Mouse (Mus musculus): ENCODE results near the gene Zbtb48. TPM values are rescaled to one million over a fixed set of nuclear protein-coding genes. Genes with fewer than 3 reads are reported as not detected.

Gene Zbtb48
- total RNA-seq (2012; rRNA removed) (9.4 and 12.1 TPM in 2 replicates), polyA plus RNA-seq (2012; ENCODE audit: insufficient read depth in 1 of 2, insufficient read length in 2 of 2, low read depth in 1 of 2, low replicate concordance in 2 of 2, missing spikeins in 1 of 2) (10 to 100 TPM in 1 of 2 experiments, not detected in 1; 21.4 TPM)

DNA sequence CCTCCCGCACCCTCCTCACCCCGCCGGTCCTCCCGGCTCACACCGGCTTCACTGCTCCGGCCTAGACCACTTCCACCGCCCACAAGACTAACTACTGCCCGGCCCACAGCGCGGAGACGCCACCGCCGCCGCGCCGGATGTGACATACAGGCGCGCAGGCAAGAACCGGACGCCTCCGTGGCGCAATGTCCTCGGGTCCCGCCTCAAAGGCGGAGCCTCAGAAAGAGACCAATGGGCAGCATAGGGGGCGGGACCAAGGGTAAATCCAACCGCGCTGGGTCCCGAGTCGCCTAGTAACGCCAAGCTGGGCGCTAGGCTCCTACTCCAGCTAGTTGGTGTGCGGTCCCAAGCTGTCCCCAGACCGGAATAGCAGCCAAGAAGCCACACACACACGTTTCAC lies at the start of gene Zbtb48:
Gene Zbtb48 (minus strand): TSS at position 148 of the 400 bp plus-strand sequence.
- H3K36me3 ChIP-seq (ENCODE audit: control insufficient read depth in 1 of 2, insufficient read depth in 2 of 2, low read length in 2 of 2) = peaks cover 0 to 15% of the 10 kb centered on the region in 2 experiments; a peak in 2 of 4 replicates
- H3K79me2 ChIP-seq (ENCODE audit: control insufficient read depth, insufficient read depth, low read length, poor library complexity) = peaks cover 30% of the 10 kb centered on the region
- H3K27ac ChIP-seq (ENCODE audit: control insufficient read depth, low read depth, low read length) = peak within 1 kb of the TSS; percentile 37; the same call in 1 of the 2 replicates
- DNase-seq (ENCODE audit: low read depth, low spot score) = peak; percentile 98
- H3K27me3 ChIP-seq (ENCODE audit: control insufficient read depth in 1 of 2, insufficient read depth in 2 of 2, low read length in 2 of 2) = no peaks in the 10 kb centered on the region
- no peaks in the 10 kb centered on the region for H3K9me3 ChIP-seq (replicated peaks; ENCODE audit: insufficient read depth, low read length)
- H3K4me3 ChIP-seq (ENCODE audit: control insufficient read depth in 1 of 2, insufficient read depth in 1 of 2, low read depth in 2 of 2, low read length in 2 of 2) = peak within 1 kb of the TSS; percentile 69 to 71
- TF ChIP-seq USF1 (IDR thresholded peaks at IDR 0.05; ENCODE audit: low read depth, low read length) (no peak), MAZ (IDR thresholded peaks at IDR 0.05; ENCODE audit: low read depth, low read length) (no peak), KAT2A (conservative IDR thresholded peaks at IDR 0.05; ENCODE audit: low read depth, low read length) (no peak; the same call in 1 of the 2 replicates), TBP (IDR thresholded peaks at IDR 0.05; ENCODE audit: low read depth, low read length) (peak; percentile 53; the same call in 1 of the 2 replicates), TCF12 (IDR thresholded peaks at IDR 0.05; ENCODE audit: low read depth, low read length) (peak; percentile 50; the same call in 1 of the 2 replicates), RCOR1 (IDR thresholded peaks at IDR 0.05; ENCODE audit: low read depth, low read length) (no peak), MEF2A (IDR thresholded peaks at IDR 0.05; ENCODE audit: extremely low read depth, insufficient replicate concordance, low read depth, low read length, poor library complexity, severe bottlenecking) (no peak), RAD21 (IDR thresholded peaks at IDR 0.05; ENCODE audit: low read depth, low read length) (no peak), HCFC1 (IDR thresholded peaks at IDR 0.05; ENCODE audit: low read depth, low read length) (peak; percentile 89), MXI1 (IDR thresholded peaks at IDR 0.05; ENCODE audit: low read depth, low read length) (peak; percentile 87), ZMIZ1 (IDR thresholded peaks at IDR 0.05; ENCODE audit: low read depth, low read length) (peak; percentile 78), NRF1 (IDR thresholded peaks at IDR 0.05; ENCODE audit: insufficient read depth, low read depth, low read length, poor library complexity, severe bottlenecking) (peak; percentile 38; the same call in 1 of the 2 replicates), SIN3A (IDR thresholded peaks at IDR 0.05; ENCODE audit: low read length) (peak; percentile 76), NELFE (IDR thresholded peaks at IDR 0.05; ENCODE audit: low read depth, low read length) (peak; percentile 95), POLR2A (IDR thresholded peaks at IDR 0.05; ENCODE audit: control insufficient read depth in 1 of 2, insufficient read depth in 1 of 2, low read depth in 1 of 2, low read length in 2 of 2, poor library complexity in 1 of 2) (peak; percentile 91), ZNF384 (IDR thresholded peaks at IDR 0.05; ENCODE audit: low read depth, low read length) (no peak), ELF1 (IDR thresholded peaks at IDR 0.05; ENCODE audit: low read depth, low read length) (peak; percentile 62; the same call in 1 of the 2 replicates), CHD2 (IDR thresholded peaks at IDR 0.05; ENCODE audit: low read length) (no peak), ETS1 (IDR thresholded peaks at IDR 0.05; ENCODE audit: low read depth, low read length) (peak; percentile 28; the same call in 1 of the 2 replicates), POLR2AphosphoS2 (IDR thresholded peaks at IDR 0.05; ENCODE audit: low read length) (peak; percentile 90)
- H3K9ac ChIP-seq (ENCODE audit: control insufficient read depth, low read depth, low read length, poor library complexity, severe bottlenecking) = peak within 1 kb of the TSS; percentile 84
- H3K4me1 ChIP-seq (ENCODE audit: control insufficient read depth in 1 of 2, insufficient read depth in 2 of 2, low read length in 2 of 2) = peaks cover 0 to 22% of the 10 kb centered on the region in 2 experiments; a peak in 3 of 4 replicates

DNA sequence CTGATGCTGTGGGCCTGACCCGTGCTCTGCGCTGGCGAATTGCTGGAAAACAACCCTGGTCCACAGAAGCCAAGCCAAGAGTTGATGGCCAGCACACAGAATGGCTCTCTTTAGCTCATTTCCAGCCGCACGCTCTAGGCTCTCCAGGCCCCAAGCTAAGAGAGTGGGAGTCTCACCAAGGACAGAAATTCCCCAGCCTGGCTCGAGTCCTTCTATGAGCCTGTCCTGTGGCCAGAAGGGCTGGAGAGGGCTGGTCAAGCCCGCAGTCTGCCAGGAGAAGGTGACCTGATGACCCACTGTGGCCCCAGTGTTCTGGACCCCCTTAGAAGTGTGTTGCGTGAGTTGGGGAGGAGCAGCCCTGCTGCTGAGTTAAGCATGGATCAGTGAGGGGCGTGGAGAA lies 49.7 kb upstream of the Zbtb48 start:
- TF ChIP-seq TCF12 (IDR thresholded peaks at IDR 0.05; ENCODE audit: low read depth, low read length) (no peak), CHD1 (IDR thresholded peaks at IDR 0.05; ENCODE audit: low read depth, low read length) (no peak), MYB (IDR thresholded peaks at IDR 0.05; ENCODE audit: low read depth, low read length) (no peak), KAT2A (conservative IDR thresholded peaks at IDR 0.05; ENCODE audit: low read depth, low read length) (no peak), EP300 (IDR thresholded peaks at IDR 0.05; ENCODE audit: low read depth in 1 of 2, low read length in 2 of 2) (no peak)
- Histone ChIP-seq H3K27me3 (ENCODE audit: control insufficient read depth in 1 of 2, insufficient read depth in 2 of 2, low read length in 2 of 2) (no peaks in the 10 kb centered on the region), H3K79me2 (ENCODE audit: control insufficient read depth, insufficient read depth, low read length, poor library complexity) (no peaks in the 10 kb centered on the region), H3K4me1 (ENCODE audit: control insufficient read depth in 1 of 2, insufficient read depth in 2 of 2, low read length in 2 of 2) (no peaks in the 10 kb centered on the region), H3K27ac (ENCODE audit: control insufficient read depth, low read depth, low read length) (no peak overlapping the region), H3K9ac (ENCODE audit: control insufficient read depth, low read depth, low read length, poor library complexity, severe bottlenecking) (no peak overlapping the region), H3K36me3 (ENCODE audit: control insufficient read depth in 1 of 2, insufficient read depth in 2 of 2, low read length in 2 of 2) (no peaks in the 10 kb centered on the region), H3K9me3 (replicated peaks; ENCODE audit: insufficient read depth, low read length) (no peaks in the 10 kb centered on the region), H3K4me3 (ENCODE audit: control insufficient read depth in 1 of 2, insufficient read depth in 1 of 2, low read depth in 2 of 2, low read length in 2 of 2) (no peak overlapping the region)
- no peak for DNase-seq (ENCODE audit: low read depth, low spot score)
